Mouse (Mus musculus): ENCODE measurements at regions not wholly inside any gene's neighbourhood (a gene's known extent, or its start where the extent isn't known, plus 50 kb on each side); places are given as distances from the start of the nearest gene placed in this dataset.
A peak's percentile ranks its signal among the peaks of the same experiment; 100 is the strongest.

- H3K9ac ChIP-seq (ENCODE audit: low read depth, low read length): no peak overlapping the region
- no peaks in the 10 kb centered on the region for H3K27me3 ChIP-seq (replicated peaks; ENCODE audit: control insufficient read depth, insufficient read depth, low read length)
- no peak overlapping the region for H3K4me2 ChIP-seq (ENCODE audit: low read depth, low read length)
- H3K4me3 ChIP-seq (ENCODE audit: low read depth, low read length): no peak overlapping the region
- H3K27ac ChIP-seq (replicated peaks; ENCODE audit: low read depth, low read length): no peak overlapping the region
- 64% methylated on average over 1 of the region's 1 CpGs for WGBS
- no peaks in the 10 kb centered on the region for H3K9me3 ChIP-seq (ENCODE audit: control insufficient read depth, low read length)
- H3K4me1 ChIP-seq (ENCODE audit: control insufficient read depth, insufficient read depth, low read length): no peaks in the 10 kb centered on the region
- no peaks in the 10 kb centered on the region for H3K36me3 ChIP-seq (ENCODE audit: control insufficient read depth, insufficient read depth, low read length)
- DNase-seq (ENCODE audit: low spot score): no peak
- ATAC-seq (ENCODE audit: low read depth): no peak
Measured at GRCm38 (mm10) chr15:7691251-7691650, 119.4 kb upstream of the Gdnf start.

DNA sequence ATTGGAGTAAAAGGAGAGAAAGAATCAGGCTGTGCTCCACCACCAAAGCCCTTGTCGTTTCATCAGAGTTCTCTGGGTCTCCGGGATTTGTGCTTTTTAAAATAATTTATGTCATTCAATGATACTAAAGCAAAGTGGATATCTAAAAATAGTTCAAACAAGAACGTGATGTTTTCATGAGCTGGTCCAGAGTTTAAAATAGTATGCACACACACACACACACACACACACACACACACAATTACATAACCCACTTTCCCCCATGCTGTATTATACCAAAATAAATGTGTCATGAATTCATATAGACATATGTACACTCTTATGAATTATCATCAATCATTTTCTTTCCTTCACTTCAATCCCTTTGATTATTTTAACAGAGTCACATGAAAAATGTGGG lies 118.5 kb upstream of the Gdnf start:
- 65% methylated on average over 3 of the region's 3 CpGs for WGBS
- H3K4me2 ChIP-seq (ENCODE audit: low read depth, low read length): no peak overlapping the region
- no peak overlapping the region for H3K4me3 ChIP-seq (ENCODE audit: low read depth, low read length)
- H3K27me3 ChIP-seq (replicated peaks; ENCODE audit: control insufficient read depth, insufficient read depth, low read length): no peaks in the 10 kb centered on the region
- H3K9ac ChIP-seq (ENCODE audit: low read depth, low read length): no peak overlapping the region
- no peaks in the 10 kb centered on the region for H3K9me3 ChIP-seq (ENCODE audit: control insufficient read depth, low read length)
- no peak for ATAC-seq (ENCODE audit: low read depth)
- no peak for DNase-seq (ENCODE audit: low spot score)
- no peaks in the 10 kb centered on the region for H3K36me3 ChIP-seq (ENCODE audit: control insufficient read depth, insufficient read depth, low read length)
- no peak overlapping the region for H3K27ac ChIP-seq (replicated peaks; ENCODE audit: low read depth, low read length)
- no peaks in the 10 kb centered on the region for H3K4me1 ChIP-seq (ENCODE audit: control insufficient read depth, insufficient read depth, low read length)

GRCm38 (mm10) chr15:7694037-7694436 lies 116.6 kb upstream of the Gdnf start:
- Histone ChIP-seq H3K27ac (replicated peaks; ENCODE audit: low read depth, low read length) (no peak overlapping the region), H3K27me3 (replicated peaks; ENCODE audit: control insufficient read depth, insufficient read depth, low read length) (no peaks in the 10 kb centered on the region), H3K4me1 (ENCODE audit: control insufficient read depth, insufficient read depth, low read length) (no peaks in the 10 kb centered on the region), H3K4me2 (ENCODE audit: low read depth, low read length) (no peak overlapping the region), H3K4me3 (ENCODE audit: low read depth, low read length) (no peak overlapping the region), H3K9ac (ENCODE audit: low read depth, low read length) (no peak overlapping the region), H3K9me3 (ENCODE audit: control insufficient read depth, low read length) (no peaks in the 10 kb centered on the region), H3K36me3 (ENCODE audit: control insufficient read depth, insufficient read depth, low read length) (no peaks in the 10 kb centered on the region)
- WGBS: 80% methylated on average over 5 of the region's 5 CpGs
- DNase-seq (ENCODE audit: low spot score) (no peak), ATAC-seq (ENCODE audit: low read depth) (no peak)

DNA sequence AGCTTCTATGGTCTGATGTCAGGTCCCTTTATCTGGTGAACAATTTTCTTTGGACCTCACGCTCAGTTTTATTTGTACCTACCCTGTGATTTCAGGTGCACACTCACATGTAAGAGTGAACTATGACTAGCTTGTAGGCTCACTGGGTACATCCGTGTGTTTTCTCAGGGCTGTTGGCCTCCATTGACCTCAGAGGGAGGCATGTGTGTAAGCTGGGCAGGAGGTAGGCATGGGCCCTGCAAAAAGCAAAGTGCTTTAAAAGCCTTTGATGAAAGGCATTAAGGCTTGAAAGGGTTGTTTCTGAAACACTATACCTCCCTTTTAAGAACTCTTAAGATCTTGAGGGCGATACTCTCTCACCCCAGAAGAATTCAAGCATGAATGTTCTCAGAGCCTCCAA lies 112.9 kb upstream of the Gdnf start:
- WGBS: 46% methylated on average over 3 of the region's 3 CpGs
- ATAC-seq (ENCODE audit: low read depth) (peak; percentile 63; the same call in 1 of the 2 replicates), DNase-seq (ENCODE audit: low spot score) (peak; percentile 8)
- Histone ChIP-seq H3K9me3 (ENCODE audit: control insufficient read depth, low read length) (no peaks in the 10 kb centered on the region), H3K36me3 (ENCODE audit: control insufficient read depth, insufficient read depth, low read length) (no peaks in the 10 kb centered on the region), H3K27me3 (replicated peaks; ENCODE audit: control insufficient read depth, insufficient read depth, low read length) (no peaks in the 10 kb centered on the region), H3K27ac (replicated peaks; ENCODE audit: low read depth, low read length) (no peak overlapping the region), H3K4me3 (ENCODE audit: low read depth, low read length) (no peak overlapping the region), H3K4me2 (ENCODE audit: low read depth, low read length) (no peak overlapping the region), H3K4me1 (ENCODE audit: control insufficient read depth, insufficient read depth, low read length) (no peaks in the 10 kb centered on the region), H3K9ac (ENCODE audit: low read depth, low read length) (no peak overlapping the region)

DNA sequence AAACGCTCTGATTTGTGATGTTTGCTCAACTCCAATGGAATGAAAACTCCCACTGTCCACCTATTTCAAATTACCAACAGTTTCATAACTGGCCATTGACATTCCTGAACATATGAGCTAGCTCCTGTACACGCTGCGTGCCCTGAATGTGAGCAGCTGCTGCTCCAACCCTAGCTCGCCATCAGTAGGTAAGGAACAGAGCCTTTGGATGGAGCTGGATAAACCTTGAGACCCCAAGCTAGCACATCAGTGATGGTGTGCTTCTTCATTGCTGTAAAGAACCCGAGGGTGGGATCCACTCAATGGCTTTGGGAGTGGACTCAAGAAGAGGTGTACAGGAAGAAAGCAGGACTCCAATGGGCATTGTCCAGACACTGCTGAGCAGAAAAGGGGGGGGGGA lies 101.8 kb upstream of the Gdnf start:
- WGBS: 86% methylated on average over 5 of the region's 5 CpGs
- DNase-seq (ENCODE audit: low spot score): no peak

DNA sequence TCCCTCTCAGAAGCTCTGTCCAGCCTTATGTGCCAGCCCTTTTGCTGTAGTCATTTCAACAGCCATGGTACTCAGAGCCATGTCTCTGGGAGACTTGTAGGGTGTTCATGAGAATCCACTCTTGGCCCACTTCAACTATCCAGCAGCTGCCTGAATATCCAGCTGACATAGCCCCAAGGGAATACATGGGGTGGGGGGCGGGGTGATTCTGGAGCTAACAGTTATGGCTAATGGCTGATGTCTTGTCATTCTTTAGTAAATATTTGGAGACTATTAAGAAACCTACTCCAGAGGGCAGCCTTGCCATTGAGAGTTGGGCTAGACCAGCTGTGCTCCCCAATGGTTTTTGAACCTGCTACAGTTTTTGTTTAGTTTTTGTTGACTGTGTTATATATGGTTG lies 96.0 kb upstream of the Gdnf start:
- Histone ChIP-seq H3K9ac (ENCODE audit: low read depth, low read length) (no peak overlapping the region), H3K27me3 (replicated peaks; ENCODE audit: control insufficient read depth, insufficient read depth, low read length) (no peaks in the 10 kb centered on the region), H3K4me1 (ENCODE audit: control insufficient read depth, insufficient read depth, low read length) (no peaks in the 10 kb centered on the region), H3K9me3 (ENCODE audit: control insufficient read depth, low read length) (no peaks in the 10 kb centered on the region), H3K4me3 (ENCODE audit: low read depth, low read length) (no peak overlapping the region), H3K27ac (replicated peaks; ENCODE audit: low read depth, low read length) (no peak overlapping the region), H3K36me3 (ENCODE audit: control insufficient read depth, insufficient read depth, low read length) (no peaks in the 10 kb centered on the region), H3K4me2 (ENCODE audit: low read depth, low read length) (no peak overlapping the region)
- ATAC-seq (ENCODE audit: low read depth) (no peak), DNase-seq (ENCODE audit: low spot score) (no peak)
- 71% methylated on average over 1 of the region's 1 CpGs for WGBS

More for the DNA sequence above, 101.8 kb upstream of the Gdnf start:
- H3K36me3 ChIP-seq (ENCODE audit: control insufficient read depth, insufficient read depth, low read length): no peaks in the 10 kb centered on the region
- no peak overlapping the region for H3K4me2 ChIP-seq (ENCODE audit: low read depth, low read length)
- H3K9me3 ChIP-seq (ENCODE audit: control insufficient read depth, low read length): no peaks in the 10 kb centered on the region
- H3K4me3 ChIP-seq (ENCODE audit: low read depth, low read length): no peak overlapping the region
- H3K4me1 ChIP-seq (ENCODE audit: control insufficient read depth, insufficient read depth, low read length): no peaks in the 10 kb centered on the region
- no peak for ATAC-seq (ENCODE audit: low read depth)
- no peak overlapping the region for H3K27ac ChIP-seq (replicated peaks; ENCODE audit: low read depth, low read length)
- H3K9ac ChIP-seq (ENCODE audit: low read depth, low read length): no peak overlapping the region
- H3K27me3 ChIP-seq (replicated peaks; ENCODE audit: control insufficient read depth, insufficient read depth, low read length): no peaks in the 10 kb centered on the region

DNA sequence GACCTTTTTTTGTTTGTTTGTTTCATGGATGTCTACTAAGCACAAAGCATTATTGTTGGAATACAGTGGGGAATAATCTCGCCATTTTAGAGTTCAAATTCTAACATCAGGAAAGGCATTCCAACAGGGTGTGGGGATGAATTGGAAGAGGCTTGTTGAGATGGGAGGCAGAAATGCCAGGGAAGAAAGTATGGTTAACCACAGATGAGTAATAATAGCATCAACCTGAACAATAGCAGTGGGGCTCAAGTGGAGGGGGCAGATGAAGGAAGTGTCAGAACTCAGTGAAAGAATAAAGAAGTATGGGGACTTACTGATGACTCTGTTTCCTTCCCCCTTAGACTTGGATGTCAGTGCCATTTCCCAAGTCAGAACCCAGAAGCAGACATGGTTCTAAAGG lies 94.5 kb upstream of the Gdnf start:
- H3K36me3 ChIP-seq (ENCODE audit: control insufficient read depth, insufficient read depth, low read length): no peaks in the 10 kb centered on the region
- H3K27ac ChIP-seq (replicated peaks; ENCODE audit: low read depth, low read length): no peak overlapping the region
- no peaks in the 10 kb centered on the region for H3K9me3 ChIP-seq (ENCODE audit: control insufficient read depth, low read length)
- no peaks in the 10 kb centered on the region for H3K27me3 ChIP-seq (replicated peaks; ENCODE audit: control insufficient read depth, insufficient read depth, low read length)
- no peak for DNase-seq (ENCODE audit: low spot score)
- no peaks in the 10 kb centered on the region for H3K4me1 ChIP-seq (ENCODE audit: control insufficient read depth, insufficient read depth, low read length)
- H3K9ac ChIP-seq (ENCODE audit: low read depth, low read length): no peak overlapping the region
- H3K4me3 ChIP-seq (ENCODE audit: low read depth, low read length): no peak overlapping the region
- H3K4me2 ChIP-seq (ENCODE audit: low read depth, low read length): no peak overlapping the region
- WGBS: 71% methylated on average over 1 of the region's 1 CpGs
- no peak for ATAC-seq (ENCODE audit: low read depth)

GRCm38 (mm10) chr15:7723202-7723721 lies 87.4 kb upstream of the Gdnf start:
- H3K9me3 ChIP-seq (ENCODE audit: control insufficient read depth, low read length): no peaks in the 10 kb centered on the region
- H3K4me1 ChIP-seq (ENCODE audit: control insufficient read depth, insufficient read depth, low read length): peaks cover 9% of the 10 kb centered on the region
- H3K4me3 ChIP-seq (ENCODE audit: low read depth, low read length): no peak overlapping the region
- no peak overlapping the region for H3K9ac ChIP-seq (ENCODE audit: low read depth, low read length)
- ATAC-seq (ENCODE audit: low read depth) (no peak), DNase-seq (ENCODE audit: low spot score) (peak; percentile 44)
- no peak overlapping the region for H3K27ac ChIP-seq (replicated peaks; ENCODE audit: low read depth, low read length)
- 9% methylated on average over 5 of the region's 5 CpGs for WGBS
- H3K4me2 ChIP-seq (ENCODE audit: low read depth, low read length): no peak overlapping the region
- H3K36me3 ChIP-seq (ENCODE audit: control insufficient read depth, insufficient read depth, low read length): no peaks in the 10 kb centered on the region
- H3K27me3 ChIP-seq (replicated peaks; ENCODE audit: control insufficient read depth, insufficient read depth, low read length): no peaks in the 10 kb centered on the region

DNA sequence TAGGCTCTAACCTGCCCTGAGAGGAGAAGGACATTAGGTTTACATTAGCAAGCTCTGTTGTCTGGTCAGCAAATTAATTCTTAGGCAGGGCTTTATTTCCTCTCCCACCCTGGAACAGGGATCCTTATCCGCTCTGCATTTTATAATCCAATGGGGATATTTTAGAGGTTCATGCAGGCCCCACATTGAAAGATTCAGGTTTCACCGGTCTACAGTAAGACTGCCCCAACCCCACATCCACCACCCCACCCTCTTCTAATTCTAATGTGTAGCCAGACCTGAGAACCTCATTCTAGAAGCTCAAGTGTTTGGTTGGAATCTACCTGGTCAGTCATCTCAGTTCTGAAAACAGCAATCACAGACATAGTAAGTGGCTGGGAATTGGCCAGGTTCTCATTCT lies 86.9 kb upstream of the Gdnf start:
- Histone ChIP-seq H3K4me3 (ENCODE audit: low read depth, low read length) (no peak overlapping the region), H3K9me3 (ENCODE audit: control insufficient read depth, low read length) (no peaks in the 10 kb centered on the region), H3K9ac (ENCODE audit: low read depth, low read length) (no peak overlapping the region), H3K4me2 (ENCODE audit: low read depth, low read length) (no peak overlapping the region), H3K27ac (replicated peaks; ENCODE audit: low read depth, low read length) (no peak overlapping the region), H3K4me1 (ENCODE audit: control insufficient read depth, insufficient read depth, low read length) (peaks cover 9% of the 10 kb centered on the region), H3K36me3 (ENCODE audit: control insufficient read depth, insufficient read depth, low read length) (no peaks in the 10 kb centered on the region), H3K27me3 (replicated peaks; ENCODE audit: control insufficient read depth, insufficient read depth, low read length) (no peaks in the 10 kb centered on the region)
- ATAC-seq (ENCODE audit: low read depth) (no peak), DNase-seq (ENCODE audit: low spot score) (no peak)
- WGBS: 35% methylated on average over 2 of the region's 2 CpGs

All from embryonic facial prominence, embryonic 14.5 days (tissue).